ENCODE assay signal across 9 mouse cellular contexts in genomic region chr5:120621078-120621765, GRCm38 (mm10). TPM values are rescaled to one million over a fixed set of nuclear protein-coding genes. Genes with fewer than 3 reads are reported as not detected.
DNase-seq lines count a peak whose midpoint lies in the region; ATAC-seq and TF ChIP-seq lines count a peak whose summit lies in the region.
"Had no signal": no experiment of that assay in that cellular context is flagged by ENCODE, and none has a peak within 500 bp of the region (broad histone marks: within the 10 kb centered on the region; RNA-seq: fewer than 3 reads in every experiment).

No protein-coding gene starts in this region.

- TF ChIP-seq CTCF in layer of hippocampus, adult 2 months (conservative IDR thresholded peaks at IDR 0.05): no peak

- no peaks in the 10 kb centered on the region for H3K27me3 ChIP-seq in heart, embryonic 11.5 days (ENCODE audit: control insufficient read depth, insufficient read depth, low read length)

- no peaks in the 10 kb centered on the region for H3K4me1 ChIP-seq in heart, embryonic 11.5 days (ENCODE audit: control insufficient read depth, insufficient read depth, low read length)

- no peak overlapping the region for H3K4me3 ChIP-seq in layer of hippocampus, adult 2 months
- H3K4me3 ChIP-seq in heart, embryonic 11.5 days (ENCODE audit: low read depth, low read length): no peak overlapping the region

- no peak for DNase-seq in layer of hippocampus, adult 2 months (ENCODE audit: low spot score in 2 of 2)
- DNase-seq in layer of hippocampus, adult 8-10 months (ENCODE audit: low spot score in 2 of 2): no peak
- peak; percentile 60 to 88 for DNase-seq in kidney, postnatal 25 days
- peak; percentile 86 to 93 for DNase-seq in thymus, postnatal 10 days (ENCODE audit: low spot score in 2 of 2)
- DNase-seq in adrenal gland, adult 18-20 months (ENCODE audit: low spot score in 2 of 2): no peak

- H3K36me3 ChIP-seq in heart, embryonic 11.5 days (ENCODE audit: control insufficient read depth, insufficient read depth, low read length): peaks cover 39% of the 10 kb centered on the region

- H3K4me2 ChIP-seq in heart, embryonic 11.5 days: no peak overlapping the region

- WGBS in heart, embryonic 11.5 days (ENCODE audit: insufficient replicate concordance): 83% methylated on average over 23 of the region's 23 CpGs

- H3K9me3 ChIP-seq in heart, embryonic 11.5 days (replicated peaks; ENCODE audit: control insufficient read depth, low read length): no peaks in the 10 kb centered on the region

- H3K27ac ChIP-seq in layer of hippocampus, adult 2 months: peak overlapping the region; percentile 69
- H3K27ac ChIP-seq in heart, embryonic 11.5 days (ENCODE audit: low read depth, low read length): no peak overlapping the region

- H3K9ac ChIP-seq in heart, embryonic 11.5 days (ENCODE audit: low read depth, low read length): no peak overlapping the region

- ATAC-seq in common myeloid progenitor, adult 5-6 weeks (replicated peaks; ENCODE audit: low read depth, poor library complexity, severe bottlenecking): 0 out of 2 replicates have a peak, but pooled peaks have one; percentile 4
- ATAC-seq in heart, embryonic 11.5 days (replicated peaks; ENCODE audit: insufficient number of reproducible peaks, low FRiP score, low TSS enrichment): no peak

RNA-seq across cellular contexts. Expression of gene Ddx54, which starts 8.7 kb away (rescaled TPM):
- 10 to 100 TPM; 36.8 to 37.2 TPM for total RNA-seq in layer of hippocampus, adult 2 months (2021)
- 10 to 100 TPM; 32.8 to 37.1 (median 35.7) TPM for total RNA-seq in layer of hippocampus, adult 8-10 months (2022)
- total RNA-seq in common myeloid progenitor, adult 5-6 weeks (2017): 36.0 and 41.7 TPM in 2 replicates
- 10 to 100 TPM; 44.1 to 57.6 TPM for total RNA-seq in adrenal gland, adult 18-20 months (2021)
- 22.2 and 23.5 TPM in 2 replicates for polyA plus RNA-seq in heart, embryonic 11.5 days (2014; fragmentation: Nextera tagmentation; extraction: Ambion mirVana)

RNA-seq across cellular contexts. Expression of gene Rita1, which starts 8.8 kb away (rescaled TPM):
- total RNA-seq in layer of hippocampus, adult 2 months (2021): 10 to 100 TPM; 23.7 to 28.0 TPM
- total RNA-seq in layer of hippocampus, adult 8-10 months (2022): 10 to 100 TPM; 22.1 to 27.3 (median 24.7) TPM
- 3.8 and 13.1 TPM in 2 replicates for total RNA-seq in common myeloid progenitor, adult 5-6 weeks (2017)
- total RNA-seq in adrenal gland, adult 18-20 months (2021): 10 to 100 TPM; 14.2 to 16.9 TPM
- 5.6 and 7.9 TPM in 2 replicates for polyA plus RNA-seq in heart, embryonic 11.5 days (2014; fragmentation: Nextera tagmentation; extraction: Ambion mirVana)

RNA-seq across cellular contexts. Expression of gene Cfap73, which starts 12.8 kb away (rescaled TPM):
- under 1 TPM in 1 of 2 experiments, not detected in 1; 0.39 TPM for total RNA-seq in layer of hippocampus, adult 2 months (2021)
- total RNA-seq in layer of hippocampus, adult 8-10 months (2022): under 1 TPM in 2 of 4 experiments, not detected in 2; 0.50 to 0.56 TPM
- total RNA-seq in common myeloid progenitor, adult 5-6 weeks (2017): not detected in 2 replicates
- under 1 TPM in 1 of 2 experiments, not detected in 1; 0.33 TPM for total RNA-seq in adrenal gland, adult 18-20 months (2021)
- polyA plus RNA-seq in heart, embryonic 11.5 days (2014; fragmentation: Nextera tagmentation; extraction: Ambion mirVana): not detected in 2 replicates
- total RNA-seq: hematopoietic stem cell, adult 5-6 weeks; left cerebral cortex, postnatal 25 days had no signal

RNA-seq across cellular contexts. Expression of gene Rasal1, which starts 27.4 kb away (rescaled TPM):
- 10 to 100 TPM; 91.9 to 96.6 TPM for total RNA-seq in layer of hippocampus, adult 2 months (2021)
- 100 to 1,000 TPM in 2 of 4 experiments, 10 to 100 TPM in 2; 84.4 to 112 (median 96.9) TPM for total RNA-seq in layer of hippocampus, adult 8-10 months (2022)
- 1.0 and 1.1 TPM in 2 replicates for total RNA-seq in common myeloid progenitor, adult 5-6 weeks (2017)
- 10 to 100 TPM in 1 of 2 experiments, 1 to 10 TPM in 1; 4.3 to 14.1 TPM for total RNA-seq in adrenal gland, adult 18-20 months (2021)
- 0.27 and 0.30 TPM in 2 replicates for polyA plus RNA-seq in heart, embryonic 11.5 days (2014; fragmentation: Nextera tagmentation; extraction: Ambion mirVana)

RNA-seq across cellular contexts. Expression of gene Iqcd, which starts 32.4 kb away (rescaled TPM):
- 1 to 10 TPM in 1 of 2 experiments, under 1 TPM in 1; 1.00 to 1.2 TPM for total RNA-seq in layer of hippocampus, adult 2 months (2021)
- 1 to 10 TPM; 1.2 to 1.6 (median 1.5) TPM for total RNA-seq in layer of hippocampus, adult 8-10 months (2022)
- 0.96 and 0.97 TPM in 2 replicates for total RNA-seq in common myeloid progenitor, adult 5-6 weeks (2017)
- under 1 TPM; 0.36 to 0.48 TPM for total RNA-seq in adrenal gland, adult 18-20 months (2021)
- polyA plus RNA-seq in heart, embryonic 11.5 days (2014; fragmentation: Nextera tagmentation; extraction: Ambion mirVana): 0.18 and 0.54 TPM in 2 replicates
- total RNA-seq: hematopoietic stem cell, adult 5-6 weeks had no signal

Comparison
In these comparisons a context has a peak if more than half of its experiments do, and no peak if none do; other contexts are left out.
1. DNase-seq: peak in kidney, postnatal 25 days (2 of 2) and thymus, postnatal 10 days (2 of 2); none in layer of hippocampus, adult 2 months (0 of 2), layer of hippocampus, adult 8-10 months (0 of 2) and adrenal gland, adult 18-20 months (0 of 2).